Mouse (Mus musculus) heart, adult 2 months (tissue): ENCODE results near the gene Galnt7.

Source experiments
- CTCF ChIP-seq: fragments of 200-600 bp; IDR thresholded peaks from 2 replicates; pipeline ENCODE4 v1.8.1; 2022; ENCODE audit warnings: antibody characterized with exemption, mild to moderate bottlenecking, moderate library complexity
- EP300 ChIP-seq: fragments of 200-500 bp; IDR thresholded peaks from 2 replicates; pipeline ENCODE4 v1.6.1; 2011; ENCODE audit warnings: low read depth, low read length, control low read depth; ENCODE audit not compliant: insufficient read depth
- POLR2A ChIP-seq: fragments of 200-500 bp; IDR thresholded peaks from 2 replicates; pipeline ENCODE4 v1.6.1; 2011; ENCODE audit warnings: mild to moderate bottlenecking, low read depth, low read length, control low read depth; ENCODE audit not compliant: insufficient read depth

DNA sequence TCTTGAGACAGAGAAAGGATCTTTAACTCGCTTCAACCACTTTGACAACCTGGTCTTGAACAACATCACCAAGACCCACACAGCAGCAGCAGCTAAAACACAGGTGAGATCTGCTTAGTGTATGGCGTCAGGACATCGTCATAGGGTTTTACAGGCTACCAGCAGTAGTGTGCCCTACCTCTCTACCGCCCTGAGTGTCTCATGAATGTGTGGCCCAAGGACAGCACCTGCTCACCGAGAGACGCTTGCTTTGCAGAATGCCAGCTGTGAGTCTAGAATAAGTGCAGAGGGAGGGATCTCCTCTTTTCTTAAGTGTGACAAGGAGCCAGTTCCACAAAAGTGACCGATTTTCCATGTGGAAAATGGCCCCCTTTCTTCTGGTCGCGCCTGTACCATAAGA, 77.5 kb downstream of the Galnt7 start:
- TF ChIP-seq POLR2A (no peak), CTCF (no peak), EP300 (no peak)
